Mouse (Mus musculus) heart, postnatal 0 days (tissue): ENCODE data around the gene Acads. TPM values are rescaled to one million over a fixed set of nuclear protein-coding genes. Genes with fewer than 3 reads are reported as not detected.
A peak's percentile ranks its signal among the peaks of the same experiment; 100 is the strongest.
"Not testable (repeated sequence)": the region's sequence is repeated elsewhere in the genome, so short reads cannot be mapped to it uniquely, and the experiment has no call there.

Source experiments
- ATAC-seq: fragments of 200-750 bp; cut with Nextera tagmentation; 2 replicates; pipeline ENCODE4 v1.8.0; 2017; ENCODE audit warnings: low read depth, moderate number of reproducible peaks, moderate library complexity; ENCODE audit not compliant: insufficient read depth
- DNase-seq: peaks from one replicate; pipeline ENCODE4 v3.0.0-alpha.2; 2016; ENCODE audit warnings: low spot score
- H3K27ac ChIP-seq: fragments of 300-500 bp; sonication (generic); 2 replicates; pipeline ENCODE4 v1.5.1; 2014; ENCODE audit warnings: low read depth, mild to moderate bottlenecking
- H3K27me3 ChIP-seq: fragments of 300-500 bp; sonication (generic); 2 replicates; pipeline ENCODE4 v1.6.1; 2014; ENCODE audit warnings: low read length, mixed read lengths; ENCODE audit not compliant: control insufficient read depth, insufficient read depth
- H3K36me3 ChIP-seq: fragments of 300-500 bp; sonication (generic); replicated peaks from 2 replicates; pipeline ENCODE4 v1.6.1; 2014; ENCODE audit warnings: low read length, mixed read lengths; ENCODE audit not compliant: control insufficient read depth, insufficient read depth
- H3K4me1 ChIP-seq: fragments of 300-500 bp; sonication (generic); 2 replicates; pipeline ENCODE4 v1.6.1; 2014; ENCODE audit warnings: antibody characterized with exemption; ENCODE audit not compliant: control insufficient read depth, insufficient read depth
- H3K4me2 ChIP-seq: fragments of 300-500 bp; sonication (generic); 2 replicates; pipeline ENCODE4 v1.6.1; 2014; ENCODE audit warnings: low read depth, mild to moderate bottlenecking, low read length, moderate library complexity
- H3K4me3 ChIP-seq: fragments of 300-500 bp; sonication (generic); 2 replicates; pipeline ENCODE4 v1.5.1; 2014; ENCODE audit warnings: low read depth, low read length
- H3K9ac ChIP-seq: fragments of 300-500 bp; sonication (generic); replicated peaks from 2 replicates; pipeline ENCODE4 v1.6.1; 2014; ENCODE audit warnings: low read depth, low read length, mixed read lengths
- H3K9me3 ChIP-seq: fragments of 300-500 bp; sonication (generic); replicated peaks from 2 replicates; pipeline ENCODE4 v1.6.1; 2016; ENCODE audit warnings: low read length; ENCODE audit not compliant: control insufficient read depth
- CTCF ChIP-seq: IDR thresholded peaks from 2 replicates; pipeline ENCODE4 v1.5.1; 2016; ENCODE audit warnings: antibody characterized with exemption, control low read depth, low read depth
- EP300 ChIP-seq: IDR thresholded peaks from 2 replicates; pipeline ENCODE4 v1.6.1; 2016; ENCODE audit warnings: antibody characterized with exemption, low read depth
- WGBS: fragments of 180-500 bp; shearing (Covaris S2); extraction: QIAGEN DNeasy Blood & Tissue Kit; methylation state at CpG from one replicate; pipeline ENCODE4 v1.1.7; 2014; 5-methylcytosine and 5-hydroxymethylcytosine counted together
- polyA plus RNA-seq: library from polyadenylated mRNA; unstranded; fragments of >200 nt; fragmentation: Nextera tagmentation; extraction: Ambion mirVana; gene quantifications from 2 replicates; pipeline ENCODE4 v1.2.1, GENCODE M21; 2015
- total RNA-seq: library from RNA; depleted of rRNA; stranded (reverse); fragments of >200 nt; gene quantifications from 2 replicates; pipeline ENCODE4 v1.2.3, GENCODE M21; 2014; ENCODE audit warnings: low replicate concordance

Acads gene
- total and polyA plus RNA-seq, 2 experiments from 2014 or later, result 208 to 288 TPM

DNA sequence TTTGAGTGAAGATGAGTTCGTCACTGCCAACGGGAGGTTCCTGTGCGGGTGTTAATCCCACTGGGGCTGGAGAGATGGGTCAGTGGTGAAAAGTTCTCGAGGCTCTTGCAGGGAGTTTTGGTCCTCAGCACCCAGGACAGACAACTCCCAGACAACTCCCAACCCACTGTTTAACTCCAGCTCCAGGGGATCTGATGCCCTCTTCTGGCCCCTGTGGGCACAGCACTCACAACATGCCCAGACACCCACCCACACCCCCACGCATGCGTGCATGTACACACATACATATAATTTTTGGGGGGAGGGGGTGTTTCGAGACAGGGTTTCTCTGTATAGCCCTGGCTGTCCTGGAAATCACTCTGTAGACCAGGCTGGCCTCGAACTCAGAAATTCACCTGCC, 44.4 kb upstream of the Acads start:
- no peak overlapping the region for H3K27ac ChIP-seq
- no peaks in the 10 kb centered on the region for H3K36me3 ChIP-seq
- no peaks in the 10 kb centered on the region for H3K27me3 ChIP-seq
- no peaks in the 10 kb centered on the region for H3K9me3 ChIP-seq
- H3K4me3 ChIP-seq, result no peak overlapping the region
- peaks cover 16% of the 10 kb centered on the region; the same call in 1 of the 2 replicates for H3K4me1 ChIP-seq
- TF ChIP-seq CTCF, result peak; percentile 46
- no peak for TF ChIP-seq EP300
- DNase-seq (no peak), ATAC-seq (no peak)
- H3K4me2 ChIP-seq, result no peak overlapping the region
- no peak overlapping the region for H3K9ac ChIP-seq
- WGBS, result 39% methylated on average over 8 of the region's 8 CpGs

DNA sequence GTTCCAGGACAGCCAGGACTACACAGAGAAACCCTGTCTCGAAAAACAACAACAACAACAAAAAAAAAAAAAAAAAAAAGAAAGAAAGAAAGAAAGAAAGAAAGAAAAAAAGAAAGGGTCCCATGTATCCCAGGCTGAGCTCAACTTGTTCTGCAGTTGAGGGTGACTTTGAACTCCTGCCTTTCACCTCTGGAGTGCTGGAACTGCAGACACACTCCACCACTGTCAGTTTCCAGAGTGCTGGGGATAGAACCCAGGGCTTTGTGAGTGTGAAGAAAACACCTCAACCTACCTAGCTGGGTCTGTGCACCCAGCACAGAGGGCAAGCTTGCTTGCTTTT, 42.8 kb upstream of the Acads start:
- H3K4me1 ChIP-seq, result peaks cover 18% of the 10 kb centered on the region; the same call in 1 of the 2 replicates
- not testable (repeated sequence) for H3K27ac ChIP-seq, H3K9me3 ChIP-seq, H3K4me3 ChIP-seq, H3K27me3 ChIP-seq, H3K9ac ChIP-seq, ATAC-seq, H3K36me3 ChIP-seq, DNase-seq, H3K4me2 ChIP-seq
- WGBS, result 57% methylated on average over 1 of the region's 1 CpGs

DNA sequence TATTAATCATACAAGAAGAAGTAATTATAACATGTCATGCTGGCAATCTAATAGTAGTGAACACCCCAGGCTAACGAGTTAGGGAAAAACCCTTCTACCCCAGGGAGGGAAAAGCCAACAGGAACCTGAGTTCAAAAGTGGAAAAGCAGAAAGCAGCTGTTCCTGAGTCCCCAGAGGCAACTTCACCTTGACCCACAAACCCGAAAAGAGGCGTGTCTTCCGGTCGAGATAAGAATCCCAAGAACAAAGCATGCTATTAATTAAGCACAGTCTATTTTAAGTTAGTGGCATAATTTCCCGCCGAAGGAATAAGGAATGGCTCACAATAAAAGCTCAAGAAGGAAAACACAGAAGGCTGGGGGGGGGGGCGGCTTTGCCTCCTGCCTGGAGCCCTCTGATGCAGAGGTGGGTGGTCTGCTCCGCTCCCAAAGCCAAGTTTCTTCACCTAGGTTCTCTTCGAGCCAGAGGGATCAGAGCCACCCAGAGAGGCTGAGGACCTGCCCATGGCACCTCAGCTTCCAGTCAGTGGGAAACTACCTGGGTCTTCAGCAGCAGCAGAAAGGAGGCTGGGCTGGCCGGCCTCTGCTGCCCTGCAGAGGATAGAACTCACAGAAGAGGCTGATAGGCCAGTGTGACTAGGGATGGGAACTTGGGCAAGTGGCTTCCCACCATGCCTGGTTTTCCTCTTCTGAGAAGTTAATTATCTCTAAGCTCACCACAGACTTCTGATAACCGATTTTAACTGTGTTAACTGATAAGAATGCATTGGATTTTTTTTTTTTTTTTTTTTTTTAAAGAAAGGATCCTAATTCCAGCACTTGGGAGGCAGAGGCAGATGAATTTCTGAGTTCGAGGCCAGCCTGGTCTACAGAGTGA, 42.2 kb upstream of the Acads start:
- no peaks in the 10 kb centered on the region for H3K27me3 ChIP-seq
- no peaks in the 10 kb centered on the region for H3K36me3 ChIP-seq
- ATAC-seq, result no peak
- H3K9ac ChIP-seq, result 0 out of 2 replicates have a peak overlapping the region, but pooled peaks have one; percentile 29
- no peaks in the 10 kb centered on the region for H3K9me3 ChIP-seq
- WGBS, result 36% methylated on average over 13 of the region's 13 CpGs
- no peak overlapping the region for H3K4me3 ChIP-seq
- peak overlapping the region; percentile 9; the same call in 1 of the 2 replicates for H3K4me2 ChIP-seq
- peak overlapping the region; percentile 82 for H3K27ac ChIP-seq
- DNase-seq, result no peak
- H3K4me1 ChIP-seq, result peaks cover 18% of the 10 kb centered on the region; the same call in 1 of the 2 replicates
- TF ChIP-seq CTCF, result no peak
- peak; percentile 92 for TF ChIP-seq EP300

DNA sequence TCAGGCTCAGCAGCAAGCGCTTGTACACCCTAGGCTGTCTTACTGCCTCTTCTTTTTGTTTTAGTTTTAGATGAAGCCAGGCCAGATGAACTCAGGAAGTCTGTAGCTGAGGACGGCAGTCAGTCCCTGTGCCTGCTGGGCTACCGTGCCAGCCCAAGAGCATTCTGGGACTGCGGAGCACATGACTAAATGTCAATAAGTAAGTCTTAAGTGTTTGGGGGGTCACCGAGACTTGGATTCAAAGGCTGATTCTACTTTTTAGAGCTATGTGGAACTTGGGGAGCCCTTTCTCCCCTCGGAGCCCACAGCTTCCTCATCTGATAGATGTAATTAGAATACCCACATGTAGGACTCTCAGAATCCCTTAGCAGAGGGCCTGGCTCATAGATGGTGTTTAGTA, 41.5 kb upstream of the Acads start:
- 73% methylated on average over 6 of the region's 6 CpGs for WGBS
- TF ChIP-seq EP300 (no peak), CTCF (no peak)
- DNase-seq (no peak), ATAC-seq (no peak)
- H3K36me3 ChIP-seq, result no peaks in the 10 kb centered on the region
- no peaks in the 10 kb centered on the region for H3K27me3 ChIP-seq
- H3K4me1 ChIP-seq, result peaks cover 18% of the 10 kb centered on the region
- H3K4me3 ChIP-seq, result no peak overlapping the region
- no peak overlapping the region for H3K9ac ChIP-seq
- peak overlapping the region; percentile 82 for H3K27ac ChIP-seq
- H3K4me2 ChIP-seq, result no peak overlapping the region
- H3K9me3 ChIP-seq, result no peaks in the 10 kb centered on the region

DNA sequence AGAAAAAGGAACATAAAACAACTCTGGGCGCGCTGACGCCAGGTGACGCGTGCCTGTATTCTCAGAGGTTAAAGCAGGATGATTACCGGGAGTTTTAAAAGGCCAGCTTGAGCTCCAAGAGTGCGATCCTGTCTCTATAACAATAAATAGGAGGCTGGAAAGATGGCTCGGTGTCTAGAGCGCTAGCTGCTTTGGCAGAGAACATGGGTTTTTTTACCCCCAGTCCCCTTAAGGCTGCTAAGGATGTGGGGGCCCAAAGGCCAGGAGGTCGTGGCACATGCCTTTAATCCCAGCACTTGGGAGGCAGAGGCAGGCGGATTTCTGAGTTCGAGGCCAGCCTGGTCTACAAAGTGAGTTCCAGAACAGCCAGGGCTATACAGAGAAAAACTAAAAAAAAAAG, 40.0 kb upstream of the Acads start:
- Histone ChIP-seq H3K9ac (peak overlapping the region; percentile 96), H3K9me3 (no peaks in the 10 kb centered on the region), H3K4me1 (peaks cover 33% of the 10 kb centered on the region), H3K4me2 (peak overlapping the region; percentile 96), H3K27me3 (no peaks in the 10 kb centered on the region), H3K27ac (peak overlapping the region; percentile 96), H3K36me3 (no peaks in the 10 kb centered on the region), H3K4me3 (peak overlapping the region; percentile 90)
- no peak for TF ChIP-seq EP300
- WGBS, result 34% methylated on average over 12 of the region's 12 CpGs
- ATAC-seq (no peak), DNase-seq (no peak)
